Mouse (Mus musculus) kidney, adult 2 months (tissue): ENCODE measurements around the gene Tmem185a. TPM values are rescaled to one million over a fixed set of nuclear protein-coding genes. Genes with fewer than 3 reads are reported as not detected.
A peak's percentile ranks its signal among the peaks of the same experiment; 100 is the strongest.
"Not testable (repeated sequence)": the region's sequence is repeated elsewhere in the genome, so short reads cannot be mapped to it uniquely, and the experiment has no call there.

Experiments
- DNase-seq: peaks from one replicate; pipeline ENCODE4 v3.0.0; 2021
- H3K27ac ChIP-seq: fragments of 200-500 bp; 2 replicates; pipeline ENCODE4 v1.5.1; 2012; ENCODE audit warnings: low read depth, low read length, control low read depth, inconsistent platforms; ENCODE audit not compliant: insufficient read depth
- H3K27me3 ChIP-seq: fragments of 200-500 bp; replicated peaks from 2 replicates; pipeline ENCODE4 v1.6.1; 2012; ENCODE audit warnings: mild to moderate bottlenecking, moderate library complexity, low read length, inconsistent platforms; ENCODE audit not compliant: control insufficient read depth, insufficient read depth
- H3K36me3 ChIP-seq: fragments of 200-500 bp; 2 replicates; pipeline ENCODE4 v1.6.1; 2012; ENCODE audit warnings: mild to moderate bottlenecking, moderate library complexity, low read length, inconsistent platforms; ENCODE audit not compliant: control insufficient read depth, insufficient read depth
- H3K4me1 ChIP-seq: fragments of 200-500 bp; 2 replicates; pipeline ENCODE4 v1.6.1; 2011; ENCODE audit warnings: low read length; ENCODE audit not compliant: control insufficient read depth, insufficient read depth
- H3K4me3 ChIP-seq: fragments of 200-500 bp; 2 replicates; pipeline ENCODE4 v1.5.1; 2011; ENCODE audit warnings: mild to moderate bottlenecking, low read depth, low read length, control low read depth; ENCODE audit not compliant: insufficient read depth
- CTCF ChIP-seq: fragments of 200-500 bp; conservative IDR thresholded peaks from 2 replicates; pipeline ENCODE4 v1.5.1; 2011; ENCODE audit warnings: low read depth, mild to moderate bottlenecking, control low read depth, low read length, moderate library complexity, mixed read lengths; ENCODE audit not compliant: insufficient read depth, insufficient read length
- POLR2A ChIP-seq: fragments of 200-500 bp; IDR thresholded peaks from one replicate; pipeline ENCODE4 v1.6.1; 2011; ENCODE audit warnings: low read depth, low read length, control low read depth
- WGBS: fragments of 180-500 bp; shearing (Covaris S2); methylation state at CpG from one replicate; pipeline ENCODE4 v1.1.7; 2018; 5-methylcytosine and 5-hydroxymethylcytosine counted together
- polyA plus RNA-seq: library from polyadenylated mRNA; depleted of rRNA; stranded (reverse); fragments of >200 nt; gene quantifications from 2 replicates; pipeline ENCODE4 v1.2.3, GENCODE M21; 2012; rRNA removed

Tmem185a gene
- 39.5 and 40.3 TPM in 2 replicates for polyA plus RNA-seq

DNA sequence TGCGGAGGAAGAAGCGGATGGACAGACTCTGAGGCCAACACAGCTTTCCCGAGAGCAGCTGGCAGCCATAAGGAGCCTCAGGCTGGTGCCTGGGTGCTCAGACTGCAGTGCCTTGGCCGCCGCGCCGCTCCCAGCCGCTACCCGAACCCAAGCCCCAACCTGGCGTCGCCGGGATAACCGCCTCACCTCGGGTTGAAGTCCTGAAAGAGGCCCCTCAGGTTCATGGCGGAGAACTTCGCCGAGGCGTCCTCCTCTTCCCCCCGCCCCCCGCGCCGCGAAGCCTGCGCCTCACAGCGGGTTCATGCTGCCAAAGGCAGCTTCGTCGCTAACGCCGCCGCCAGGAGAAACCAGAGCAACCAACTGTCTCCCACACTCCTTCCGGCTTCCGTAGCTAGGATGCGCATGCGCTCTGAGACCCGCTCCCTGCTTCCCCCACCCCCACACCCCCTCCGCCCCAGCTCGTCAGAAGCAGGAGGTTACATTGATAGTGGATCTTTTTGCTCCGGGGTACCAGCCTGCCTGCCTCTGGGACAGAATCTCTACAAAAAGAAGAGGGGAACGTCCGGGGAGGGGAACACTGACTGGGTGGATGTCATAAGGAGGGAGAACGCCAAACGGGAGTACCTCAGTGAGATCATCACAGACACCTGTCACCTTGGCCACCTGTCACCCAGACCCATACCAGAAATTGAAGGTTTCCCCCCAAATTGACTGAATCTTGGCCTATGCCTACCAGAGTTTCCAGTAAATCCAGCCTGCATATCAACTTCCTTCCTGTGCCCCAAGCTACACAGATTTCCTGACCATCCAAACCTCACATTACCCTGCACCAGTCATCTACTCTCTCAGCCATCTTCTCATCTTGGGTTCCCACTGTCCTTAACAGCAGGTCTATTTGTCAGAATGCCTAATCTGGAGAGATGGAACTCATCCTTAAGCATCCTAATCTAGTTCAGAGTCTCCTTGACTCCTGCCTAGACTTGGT is at the start of gene Tmem185a:
Gene Tmem185a, minus strand, starts transcription at position 389 of the 985 bp plus-strand sequence.
- Histone ChIP-seq H3K27ac (peak within 1 kb of the TSS; percentile 76; the same call in 1 of the 2 replicates), H3K36me3 (no peaks in the 10 kb centered on the region), H3K4me3 (peak within 1 kb of the TSS; percentile 93), H3K4me1 (peaks cover 3% of the 10 kb centered on the region; the same call in 1 of the 2 replicates), H3K27me3 (no peaks in the 10 kb centered on the region)
- WGBS, result 1% methylated on average over 40 of the region's 42 CpGs
- DNase-seq, result peak; percentile 86
- no peak for TF ChIP-seq CTCF
- TF ChIP-seq POLR2A, result no peak

DNA sequence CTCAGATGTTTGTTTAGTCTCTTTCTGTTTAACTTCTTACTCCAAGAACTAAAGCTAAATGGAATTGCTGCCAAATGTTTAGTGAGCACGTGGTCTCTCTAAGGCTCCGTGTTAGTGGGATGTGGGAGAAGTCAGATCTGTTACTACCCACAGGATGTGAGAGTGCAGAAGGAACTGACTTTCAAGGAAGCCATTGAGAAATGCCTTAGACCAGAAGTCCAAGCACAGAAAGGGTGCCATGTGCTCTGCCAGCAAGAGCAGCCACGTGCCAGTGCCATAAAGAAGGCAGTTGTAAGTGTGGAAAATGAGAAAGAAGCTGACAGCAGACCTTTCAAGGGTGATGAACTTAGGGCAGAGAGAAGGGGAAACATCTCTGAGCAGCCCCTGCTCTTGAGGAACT is 37.4 kb upstream of the Tmem185a start:
- not testable (repeated sequence) for H3K4me3 ChIP-seq, H3K36me3 ChIP-seq, H3K27me3 ChIP-seq, DNase-seq, H3K4me1 ChIP-seq, H3K27ac ChIP-seq
- WGBS, result 56% methylated on average over 3 of the region's 3 CpGs

DNA sequence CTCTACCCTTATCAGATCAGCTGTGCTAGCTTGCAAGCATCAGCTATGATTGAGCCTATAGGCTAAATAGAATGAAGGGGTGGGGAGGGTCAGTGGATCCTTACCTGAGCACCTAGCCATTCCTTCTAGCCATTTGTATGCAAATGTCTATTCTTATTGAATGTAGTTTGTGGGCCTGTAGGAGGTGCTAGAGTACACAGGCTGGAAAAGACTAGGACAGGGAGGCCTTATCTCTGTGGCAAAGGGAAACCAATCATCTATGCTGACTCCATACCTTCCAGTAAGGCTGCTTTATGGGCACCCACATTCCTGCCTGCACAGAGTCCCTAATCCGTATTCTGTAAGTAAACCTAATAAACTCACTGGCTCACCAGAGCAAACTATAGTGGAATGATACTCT is 10.3 kb upstream of the Tmem185a start:
- not testable (repeated sequence) for H3K4me1 ChIP-seq, H3K27me3 ChIP-seq, H3K36me3 ChIP-seq, H3K4me3 ChIP-seq, DNase-seq, H3K27ac ChIP-seq
- no CpG with 5 or more reads among the region's 1 CpGs for WGBS

DNA sequence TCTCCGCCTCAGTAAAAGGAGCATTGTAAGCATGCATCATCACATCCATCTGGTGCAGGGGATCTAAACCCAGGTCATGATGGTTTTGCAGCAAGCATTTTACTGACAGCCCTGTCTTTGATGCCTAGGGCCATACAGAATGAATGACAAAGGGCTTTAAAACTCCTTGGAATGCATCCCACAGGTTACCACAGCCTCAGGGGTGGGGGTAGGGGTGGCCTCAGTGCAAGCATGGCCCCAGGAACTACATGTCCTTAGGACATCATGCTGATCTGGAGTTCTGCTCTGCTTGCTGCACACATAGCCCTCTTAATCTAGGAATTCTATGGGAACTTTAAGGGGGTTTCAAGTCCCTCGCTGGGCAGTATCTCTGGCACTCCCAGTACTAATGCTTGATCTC is 5.2 kb upstream of the Tmem185a start:
- no peak overlapping the region for H3K27ac ChIP-seq
- no peak for DNase-seq
- no peaks in the 10 kb centered on the region for H3K36me3 ChIP-seq
- H3K4me3 ChIP-seq, result no peak overlapping the region
- no peaks in the 10 kb centered on the region for H3K27me3 ChIP-seq
- TF ChIP-seq CTCF, result no peak
- TF ChIP-seq POLR2A, result no peak
- WGBS, result 67% methylated on average over 2 of the region's 2 CpGs
- H3K4me1 ChIP-seq, result no peaks in the 10 kb centered on the region

DNA sequence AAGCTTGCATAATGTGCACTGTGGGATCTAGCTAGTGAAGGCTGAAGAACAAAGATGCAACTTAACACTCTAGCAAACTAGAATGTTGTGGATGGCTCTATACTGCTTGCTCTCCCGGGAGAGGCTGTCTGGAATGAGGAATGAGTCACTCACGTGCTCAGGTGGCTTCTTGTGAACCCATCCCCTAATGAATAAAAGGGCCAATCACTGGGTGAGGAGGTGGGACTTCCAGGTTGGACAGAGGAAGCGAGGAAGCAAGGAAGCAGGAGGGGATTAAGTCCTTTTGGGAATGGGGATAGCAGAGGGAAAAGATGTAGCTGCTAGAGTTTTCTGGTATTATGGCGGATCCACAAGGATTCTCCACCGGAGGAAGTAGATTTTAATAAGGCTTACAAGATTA is 1.7 kb upstream of the Tmem185a start:
- Histone ChIP-seq H3K4me1 (peaks cover 3% of the 10 kb centered on the region; the same call in 1 of the 2 replicates), H3K4me3 (no peak overlapping the region)
- whole genome bisulfite sequencing, result 59% methylated on average over 5 of the region's 5 CpGs

DNA sequence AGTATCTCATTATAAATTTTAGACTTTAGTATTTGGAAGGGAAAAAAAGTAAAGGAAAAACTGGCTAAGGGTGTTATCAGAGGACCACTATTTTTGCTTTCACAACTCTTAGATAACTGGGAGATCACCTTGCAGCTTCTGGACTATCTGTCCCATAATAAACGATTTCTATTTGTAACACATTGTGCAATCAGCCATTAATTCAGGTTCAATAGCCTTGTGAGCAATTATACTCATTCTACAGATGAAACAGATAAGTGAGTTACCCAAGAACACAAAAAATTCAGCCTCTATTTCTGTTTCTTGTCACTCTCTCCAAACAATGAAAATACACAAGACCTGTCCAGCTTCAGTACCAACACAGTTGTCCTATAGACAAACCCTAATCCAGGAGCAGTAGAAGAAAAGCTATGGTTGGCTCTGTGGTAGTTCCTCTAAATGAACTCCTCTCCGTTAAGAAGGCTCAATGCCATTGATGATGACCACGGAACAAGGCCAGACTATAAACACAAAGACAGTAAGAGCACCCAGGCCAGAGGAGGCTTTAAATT is 1.7 kb downstream of the Tmem185a start:
- Histone ChIP-seq H3K4me3 (no peak overlapping the region), H3K4me1 (peaks cover 3% of the 10 kb centered on the region; the same call in 1 of the 2 replicates), H3K36me3 (no peaks in the 10 kb centered on the region), H3K27me3 (no peaks in the 10 kb centered on the region), H3K27ac (no peak overlapping the region)
- WGBS, result 76% methylated on average over 3 of the region's 3 CpGs
- DNase-seq, result no peak
- TF ChIP-seq POLR2A, result no peak
- TF ChIP-seq CTCF, result no peak

More for the DNA sequence above, 1.7 kb upstream of the Tmem185a start:
- Histone ChIP-seq H3K27ac (no peak overlapping the region), H3K27me3 (no peaks in the 10 kb centered on the region), H3K36me3 (no peaks in the 10 kb centered on the region)
- DNase-seq, result no peak
- TF ChIP-seq POLR2A (no peak), CTCF (no peak)

DNA sequence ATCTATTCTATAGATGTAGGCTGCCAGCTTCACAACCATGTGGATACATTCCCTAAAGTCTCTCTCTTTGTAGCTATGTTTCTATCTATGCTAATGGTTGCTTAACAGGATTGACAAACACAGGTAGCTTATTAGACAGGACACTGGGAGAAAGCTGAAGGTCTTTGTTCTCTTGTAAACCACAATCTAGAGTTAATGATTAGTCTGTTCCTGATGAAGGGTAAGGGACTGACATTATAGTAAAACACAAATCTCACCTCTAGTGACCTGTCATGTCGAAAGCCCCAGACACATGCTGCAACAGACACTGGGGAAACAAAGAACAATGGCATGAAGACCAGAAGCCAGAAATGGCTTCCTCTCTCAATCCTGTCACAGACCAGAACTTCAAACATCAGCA is 10.1 kb downstream of the Tmem185a start:
- no peak overlapping the region for H3K4me3 ChIP-seq
- TF ChIP-seq CTCF, result no peak
- no peak for TF ChIP-seq POLR2A
- WGBS, result 23% methylated on average over 1 of the region's 1 CpGs

More for the DNA sequence above, 10.1 kb downstream of the Tmem185a start:
- no peaks in the 10 kb centered on the region for H3K27me3 ChIP-seq
- H3K4me1 ChIP-seq, result no peaks in the 10 kb centered on the region
- DNase-seq, result no peak
- no peaks in the 10 kb centered on the region for H3K36me3 ChIP-seq
- no peak overlapping the region for H3K27ac ChIP-seq
